Mouse (Mus musculus) embryonic facial prominence, embryonic 15.5 days (tissue): ENCODE measurements around the gene Artn. TPM values are rescaled to one million over a fixed set of nuclear protein-coding genes. Genes with fewer than 3 reads are reported as not detected.

Experiments used
- ATAC-seq: fragments of 200-750 bp; cut with Nextera tagmentation; 2 replicates; pipeline ENCODE4 v1.8.0; 2017; ENCODE audit warnings: low read depth, moderate TSS enrichment; ENCODE audit not compliant: insufficient number of reproducible peaks, low FRiP score, low TSS enrichment
- H3K27ac ChIP-seq: fragments of 300-500 bp; sonication (generic); replicated peaks from 2 replicates; pipeline ENCODE4 v1.5.1; 2015; ENCODE audit warnings: mild to moderate bottlenecking, inconsistent platforms
- H3K27me3 ChIP-seq: fragments of 300-500 bp; sonication (generic); 2 replicates; pipeline ENCODE4 v1.6.1; 2015; ENCODE audit warnings: inconsistent platforms
- H3K36me3 ChIP-seq: fragments of 300-500 bp; sonication (generic); 2 replicates; pipeline ENCODE4 v1.6.1; 2015; ENCODE audit warnings: mild to moderate bottlenecking, inconsistent platforms
- H3K4me1 ChIP-seq: fragments of 300-500 bp; sonication (generic); 2 replicates; pipeline ENCODE4 v1.6.1; 2015; ENCODE audit warnings: inconsistent platforms
- H3K4me2 ChIP-seq: fragments of 300-500 bp; sonication (generic); replicated peaks from 2 replicates; pipeline ENCODE4 v1.6.1; 2015; ENCODE audit warnings: mild to moderate bottlenecking, inconsistent platforms
- H3K4me3 ChIP-seq: fragments of 300-500 bp; sonication (generic); replicated peaks from 2 replicates; pipeline ENCODE4 v1.5.1; 2015; ENCODE audit warnings: mild to moderate bottlenecking, inconsistent platforms
- H3K9ac ChIP-seq: fragments of 300-500 bp; sonication (generic); 2 replicates; pipeline ENCODE4 v1.6.1; 2015; ENCODE audit warnings: inconsistent platforms
- H3K9me3 ChIP-seq: fragments of 300-500 bp; sonication (generic); replicated peaks from 2 replicates; pipeline ENCODE4 v1.6.1; 2016; ENCODE audit warnings: inconsistent platforms
- WGBS: fragments of 180-500 bp; shearing (Covaris S2); methylation state at CpG from one replicate; pipeline ENCODE4 v1.1.7; 2015; 5-methylcytosine and 5-hydroxymethylcytosine counted together
- polyA plus RNA-seq: library from polyadenylated mRNA; unstranded; fragments of >200 nt; fragmentation: Nextera tagmentation; extraction: Ambion mirVana; gene quantifications from 2 replicates; pipeline ENCODE4 v1.2.1, GENCODE M21; 2015

Artn gene
- polyA plus RNA-seq, 1 experiment from 2014 or later, result 4.3 TPM

GRCm38 (mm10) chr4:117918762-117919161 is 10.8 kb downstream of the Artn start:
- Histone ChIP-seq H3K27me3 (peaks cover 3% of the 10 kb centered on the region; the same call in 1 of the 2 replicates), H3K4me3 (no peak overlapping the region), H3K4me1 (peaks cover 9% of the 10 kb centered on the region), H3K27ac (no peak overlapping the region), H3K9ac (no peak overlapping the region), H3K4me2 (no peak overlapping the region), H3K36me3 (no peaks in the 10 kb centered on the region), H3K9me3 (no peaks in the 10 kb centered on the region)
- WGBS, result 69% methylated on average over 5 of the region's 5 CpGs
- ATAC-seq, result no peak

- H3K27me3 ChIP-seq, result peaks cover 3% of the 10 kb centered on the region; the same call in 1 of the 2 replicates
- H3K4me1 ChIP-seq, result peaks cover 14% of the 10 kb centered on the region
- H3K4me2 ChIP-seq, result no peak overlapping the region
- 73% methylated on average over 3 of the region's 3 CpGs for WGBS
- H3K27ac ChIP-seq, result no peak overlapping the region
- no peak for ATAC-seq
- no peak overlapping the region for H3K9ac ChIP-seq
- H3K9me3 ChIP-seq, result no peaks in the 10 kb centered on the region
- H3K36me3 ChIP-seq, result no peaks in the 10 kb centered on the region
- H3K4me3 ChIP-seq, result no peak overlapping the region
Measured at GRCm38 (mm10) chr4:117918261-117918660, 11.3 kb downstream of the Artn start.

GRCm38 (mm10) chr4:117917847-117918246 is 11.7 kb downstream of the Artn start:
- H3K9me3 ChIP-seq, result no peaks in the 10 kb centered on the region
- H3K4me3 ChIP-seq, result no peak overlapping the region
- no peak overlapping the region for H3K27ac ChIP-seq
- no peak for ATAC-seq
- no peak overlapping the region for H3K4me2 ChIP-seq
- no peaks in the 10 kb centered on the region for H3K27me3 ChIP-seq
- WGBS, result 90% methylated on average over 4 of the region's 4 CpGs
- peaks cover 18% of the 10 kb centered on the region for H3K4me1 ChIP-seq
- no peaks in the 10 kb centered on the region for H3K36me3 ChIP-seq
- H3K9ac ChIP-seq, result no peak overlapping the region

GRCm38 (mm10) chr4:117917402-117917801 is 12.2 kb downstream of the Artn start:
- no peak overlapping the region for H3K9ac ChIP-seq
- no peak overlapping the region for H3K4me3 ChIP-seq
- no peaks in the 10 kb centered on the region for H3K9me3 ChIP-seq
- no peaks in the 10 kb centered on the region for H3K36me3 ChIP-seq
- ATAC-seq, result no peak
- H3K4me2 ChIP-seq, result no peak overlapping the region
- no peaks in the 10 kb centered on the region for H3K27me3 ChIP-seq
- H3K27ac ChIP-seq, result no peak overlapping the region
- WGBS, result 72% methylated on average over 4 of the region's 4 CpGs
- peaks cover 23% of the 10 kb centered on the region for H3K4me1 ChIP-seq

- H3K9me3 ChIP-seq, result no peaks in the 10 kb centered on the region
- peaks cover 8% of the 10 kb centered on the region for H3K36me3 ChIP-seq
- no peak overlapping the region for H3K4me2 ChIP-seq
- no peaks in the 10 kb centered on the region for H3K27me3 ChIP-seq
- H3K27ac ChIP-seq, result no peak overlapping the region
- H3K4me3 ChIP-seq, result no peak overlapping the region
- ATAC-seq, result no peak
- H3K4me1 ChIP-seq, result peaks cover 28% of the 10 kb centered on the region
- WGBS, result 83% methylated on average over 5 of the region's 5 CpGs
- H3K9ac ChIP-seq, result no peak overlapping the region
Measured at GRCm38 (mm10) chr4:117916386-117916785, 13.2 kb downstream of the Artn start.

GRCm38 (mm10) chr4:117915489-117916105 is 14.0 kb downstream of the Artn start:
- ATAC-seq, result no peak
- peak overlapping the region; percentile 86; the same call in 1 of the 2 replicates for H3K27ac ChIP-seq

GRCm38 (mm10) chr4:117914591-117915442 is 14.7 kb downstream of the Artn start, which contains the start of gene Ipo13:
Gene Ipo13, minus strand, starts transcription at chr4:117914999.
- Histone ChIP-seq H3K27ac (peak within 1 kb of the TSS; percentile 86), H3K27me3 (no peaks in the 10 kb centered on the region), H3K4me2 (peak within 1 kb of the TSS; percentile 99), H3K36me3 (peaks cover 13% of the 10 kb centered on the region), H3K4me3 (peak within 1 kb of the TSS; percentile 81), H3K9ac (peak within 1 kb of the TSS; percentile 71), H3K4me1 (peaks cover 28% of the 10 kb centered on the region), H3K9me3 (no peaks in the 10 kb centered on the region)
- WGBS, result under 1% methylated on average over 60 of the region's 61 CpGs
- ATAC-seq, result peak; percentile 93

More at GRCm38 (mm10) chr4:117915489-117916105, 14.0 kb downstream of the Artn start:
- H3K4me2 ChIP-seq, result peak overlapping the region; percentile 99
- WGBS, result 8% methylated on average over 19 of the region's 19 CpGs
- H3K36me3 ChIP-seq, result peaks cover 13% of the 10 kb centered on the region
- peaks cover 28% of the 10 kb centered on the region for H3K4me1 ChIP-seq
- H3K27me3 ChIP-seq, result no peaks in the 10 kb centered on the region
- H3K9me3 ChIP-seq, result no peaks in the 10 kb centered on the region
- H3K4me3 ChIP-seq, result peak overlapping the region; percentile 81
- H3K9ac ChIP-seq, result peak overlapping the region; percentile 71

GRCm38 (mm10) chr4:117914031-117914430 is 15.5 kb downstream of the Artn start:
- Histone ChIP-seq H3K4me3 (peak overlapping the region; percentile 81), H3K27me3 (no peaks in the 10 kb centered on the region), H3K4me1 (peaks cover 30% of the 10 kb centered on the region), H3K4me2 (peak overlapping the region; percentile 99), H3K9ac (peak overlapping the region; percentile 71), H3K27ac (no peak overlapping the region), H3K36me3 (peaks cover 13% of the 10 kb centered on the region), H3K9me3 (no peaks in the 10 kb centered on the region)
- WGBS, result 10% methylated on average over 8 of the region's 8 CpGs
- ATAC-seq, result no peak

GRCm38 (mm10) chr4:117913421-117913820 is 16.1 kb downstream of the Artn start:
- ATAC-seq, result no peak
- Histone ChIP-seq H3K27me3 (no peaks in the 10 kb centered on the region), H3K36me3 (peaks cover 13% of the 10 kb centered on the region), H3K9me3 (no peaks in the 10 kb centered on the region), H3K4me2 (peak overlapping the region; percentile 99), H3K4me1 (peaks cover 34% of the 10 kb centered on the region), H3K27ac (no peak overlapping the region; the same call in 1 of the 2 replicates), H3K9ac (no peak overlapping the region), H3K4me3 (peak overlapping the region; percentile 81)
- WGBS, result 39% methylated on average over 3 of the region's 3 CpGs

- Histone ChIP-seq H3K36me3 (peaks cover 18% of the 10 kb centered on the region), H3K27me3 (no peaks in the 10 kb centered on the region), H3K4me2 (peak overlapping the region; percentile 99), H3K4me1 (peaks cover 34% of the 10 kb centered on the region), H3K9me3 (no peaks in the 10 kb centered on the region), H3K4me3 (peak overlapping the region; percentile 81), H3K27ac (no peak overlapping the region; the same call in 1 of the 2 replicates), H3K9ac (no peak overlapping the region)
- WGBS, result 42% methylated on average over 7 of the region's 7 CpGs
- ATAC-seq, result no peak
Measured at GRCm38 (mm10) chr4:117912685-117913273, 16.8 kb downstream of the Artn start.

GRCm38 (mm10) chr4:117912131-117912561 is 17.4 kb downstream of the Artn start:
- ATAC-seq, result no peak
- Histone ChIP-seq H3K4me2 (no peak overlapping the region), H3K4me3 (no peak overlapping the region), H3K27ac (no peak overlapping the region), H3K27me3 (no peaks in the 10 kb centered on the region), H3K9ac (no peak overlapping the region), H3K36me3 (peaks cover 23% of the 10 kb centered on the region), H3K9me3 (no peaks in the 10 kb centered on the region), H3K4me1 (peaks cover 34% of the 10 kb centered on the region)
- 92% methylated on average over 13 of the region's 13 CpGs for WGBS
